Mouse (Mus musculus): ENCODE data around the gene Atrnl1. TPM values are rescaled to one million over a fixed set of nuclear protein-coding genes. Genes with fewer than 3 reads are reported as not detected.

Gene Atrnl1
- total RNA-seq, 1 experiment, result 6.7 TPM

DNA sequence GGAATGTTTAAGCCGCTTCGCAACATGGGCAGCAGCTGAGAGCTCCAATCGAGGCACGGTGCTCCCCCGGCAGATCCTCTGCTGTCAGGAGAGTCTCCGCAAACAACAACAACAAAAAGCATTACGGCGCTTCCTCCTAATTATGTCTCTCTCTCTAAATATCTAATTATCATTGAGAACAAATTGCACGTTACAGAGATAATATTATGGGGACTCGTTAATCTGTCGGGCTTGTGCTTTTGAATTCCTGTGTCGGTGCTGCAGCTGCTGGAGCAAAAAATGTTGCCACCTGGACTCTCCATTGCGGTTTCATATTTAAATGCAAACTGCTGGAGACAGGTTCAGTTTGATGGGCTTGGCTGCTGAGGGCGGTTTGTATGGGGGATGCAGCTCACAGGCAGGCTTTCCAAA is 466.1 kb downstream of the Atrnl1 start:
- DNase-seq (ENCODE audit: low read depth, low spot score), result no peak
- Histone ChIP-seq H3K4me3 (ENCODE audit: insufficient read depth in 1 of 2, low read depth in 1 of 2, low read length in 2 of 2, poor library complexity in 1 of 2, severe bottlenecking in 1 of 2) (no peak overlapping the region), H3K9me3 (ENCODE audit: control insufficient read depth, insufficient read depth, low read depth, low read length) (no peaks in the 10 kb centered on the region), H3K36me3 (ENCODE audit: control insufficient read depth, insufficient read depth, low read length, poor library complexity, severe bottlenecking) (no peaks in the 10 kb centered on the region), H3K4me1 (ENCODE audit: control insufficient read depth in 2 of 2, insufficient read depth in 2 of 2, low read length in 2 of 2, poor library complexity in 1 of 2) (no peaks in the 10 kb centered on the region), H3K27ac (ENCODE audit: insufficient read depth, low read depth, low read length, poor library complexity, severe bottlenecking) (no peak overlapping the region), H3K9ac (ENCODE audit: insufficient read depth, low read depth, low read length, poor library complexity, severe bottlenecking) (no peak overlapping the region)
- TF ChIP-seq ZNF384 (IDR thresholded peaks at IDR 0.05; ENCODE audit: low read depth, low read length), result no peak
- no peak for TF ChIP-seq ZC3H11A (IDR thresholded peaks at IDR 0.05; ENCODE audit: borderline replicate concordance, low read depth, low read length)
- TF ChIP-seq MAFK (IDR thresholded peaks at IDR 0.05; ENCODE audit: insufficient read depth, low read depth, low read length), result no peak
- no peak for TF ChIP-seq CHD2 (IDR thresholded peaks at IDR 0.05; ENCODE audit: low read depth, low read length)
- TF ChIP-seq HCFC1 (IDR thresholded peaks at IDR 0.05; ENCODE audit: borderline replicate concordance, insufficient read depth, low read length), result no peak
- in situ Hi-C loops (cut with MboI; ENCODE audit: low sequenced_read_pairs in 2 of 2, unreplicated experiment in 2 of 2), result no loop called here

DNA sequence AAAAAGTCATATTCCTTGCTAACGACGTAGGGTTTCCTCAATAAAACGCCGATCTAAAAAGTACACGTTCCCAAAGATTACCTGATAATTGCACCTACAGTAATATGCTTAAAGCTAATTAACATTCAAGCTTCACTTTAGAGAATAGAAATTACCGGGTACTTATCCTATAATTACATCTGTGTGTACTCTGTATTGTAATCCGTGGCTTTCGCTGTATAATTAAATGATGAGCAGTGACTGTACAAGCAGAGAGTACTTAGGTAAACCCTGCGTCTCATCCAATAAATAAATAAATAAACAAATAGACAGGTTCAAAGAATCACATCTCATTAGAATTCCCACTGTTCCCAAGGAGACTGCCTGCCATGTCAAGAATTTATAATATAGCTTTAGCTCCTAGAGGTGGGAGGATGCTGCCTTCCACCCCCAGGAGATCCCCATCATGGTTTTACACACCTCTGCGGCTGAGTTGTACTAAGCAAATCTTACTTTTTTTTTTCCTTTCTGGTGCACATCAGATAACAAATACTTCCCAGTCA is 466.8 kb downstream of the Atrnl1 start:
- in situ Hi-C loops (cut with MboI; ENCODE audit: low sequenced_read_pairs in 2 of 2, unreplicated experiment in 2 of 2), result no loop called here
- Histone ChIP-seq H3K4me1 (ENCODE audit: control insufficient read depth in 2 of 2, insufficient read depth in 2 of 2, low read length in 2 of 2, poor library complexity in 1 of 2) (no peaks in the 10 kb centered on the region; a peak in 1 of 4 replicates), H3K9me3 (ENCODE audit: control insufficient read depth, insufficient read depth, low read depth, low read length) (no peaks in the 10 kb centered on the region), H3K27ac (ENCODE audit: insufficient read depth, low read depth, low read length, poor library complexity, severe bottlenecking) (no peak overlapping the region), H3K36me3 (ENCODE audit: control insufficient read depth, insufficient read depth, low read length, poor library complexity, severe bottlenecking) (no peaks in the 10 kb centered on the region), H3K9ac (ENCODE audit: insufficient read depth, low read depth, low read length, poor library complexity, severe bottlenecking) (no peak overlapping the region), H3K4me3 (ENCODE audit: insufficient read depth in 1 of 2, low read depth in 1 of 2, low read length in 2 of 2, poor library complexity in 1 of 2, severe bottlenecking in 1 of 2) (no peak overlapping the region)
- TF ChIP-seq CHD2 (IDR thresholded peaks at IDR 0.05; ENCODE audit: low read depth, low read length), result no peak
- no peak for TF ChIP-seq MAFK (IDR thresholded peaks at IDR 0.05; ENCODE audit: insufficient read depth, low read depth, low read length)
- no peak for TF ChIP-seq ZC3H11A (IDR thresholded peaks at IDR 0.05; ENCODE audit: borderline replicate concordance, low read depth, low read length)
- TF ChIP-seq HCFC1 (IDR thresholded peaks at IDR 0.05; ENCODE audit: borderline replicate concordance, insufficient read depth, low read length), result no peak
- no peak for TF ChIP-seq ZNF384 (IDR thresholded peaks at IDR 0.05; ENCODE audit: low read depth, low read length)
- DNase-seq (ENCODE audit: low read depth, low spot score), result no peak

DNA sequence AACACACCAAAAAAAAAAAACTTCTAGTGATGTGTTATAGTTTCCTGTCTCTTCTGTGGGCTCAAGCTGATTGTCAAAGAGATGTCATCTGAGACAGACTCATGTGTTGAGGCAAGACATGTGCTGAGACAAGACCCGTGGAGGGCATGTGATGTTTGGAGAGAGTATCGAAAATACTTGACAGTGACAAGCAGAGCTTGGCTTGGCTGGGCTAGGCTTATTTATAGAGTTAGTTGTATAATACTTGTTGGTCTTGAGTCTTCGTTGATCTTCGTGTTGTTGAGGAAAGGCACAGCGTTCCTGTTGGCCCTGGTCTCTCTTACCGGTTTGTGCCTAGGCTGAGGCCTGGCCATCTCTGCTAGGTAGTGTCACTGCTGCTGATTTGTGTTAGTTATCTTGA is 469.3 kb downstream of the Atrnl1 start:
- Histone ChIP-seq H3K9ac (ENCODE audit: insufficient read depth, low read depth, low read length, poor library complexity, severe bottlenecking) (no peak overlapping the region), H3K36me3 (ENCODE audit: control insufficient read depth, insufficient read depth, low read length, poor library complexity, severe bottlenecking) (no peaks in the 10 kb centered on the region), H3K4me1 (ENCODE audit: control insufficient read depth in 2 of 2, insufficient read depth in 2 of 2, low read length in 2 of 2, poor library complexity in 1 of 2) (no peaks in the 10 kb centered on the region; a peak in 1 of 4 replicates), H3K4me3 (ENCODE audit: insufficient read depth in 1 of 2, low read depth in 1 of 2, low read length in 2 of 2, poor library complexity in 1 of 2, severe bottlenecking in 1 of 2) (no peak overlapping the region), H3K27ac (ENCODE audit: insufficient read depth, low read depth, low read length, poor library complexity, severe bottlenecking) (no peak overlapping the region), H3K9me3 (ENCODE audit: control insufficient read depth, insufficient read depth, low read depth, low read length) (no peaks in the 10 kb centered on the region)
- TF ChIP-seq MAFK (IDR thresholded peaks at IDR 0.05; ENCODE audit: insufficient read depth, low read depth, low read length) (no peak), CHD2 (IDR thresholded peaks at IDR 0.05; ENCODE audit: low read depth, low read length) (no peak), HCFC1 (IDR thresholded peaks at IDR 0.05; ENCODE audit: borderline replicate concordance, insufficient read depth, low read length) (no peak), ZNF384 (IDR thresholded peaks at IDR 0.05; ENCODE audit: low read depth, low read length) (no peak), ZC3H11A (IDR thresholded peaks at IDR 0.05; ENCODE audit: borderline replicate concordance, low read depth, low read length) (no peak)
- in situ Hi-C loops (cut with MboI; ENCODE audit: low sequenced_read_pairs in 2 of 2, unreplicated experiment in 2 of 2), result no loop called here
- no peak for DNase-seq (ENCODE audit: low read depth, low spot score)

DNA sequence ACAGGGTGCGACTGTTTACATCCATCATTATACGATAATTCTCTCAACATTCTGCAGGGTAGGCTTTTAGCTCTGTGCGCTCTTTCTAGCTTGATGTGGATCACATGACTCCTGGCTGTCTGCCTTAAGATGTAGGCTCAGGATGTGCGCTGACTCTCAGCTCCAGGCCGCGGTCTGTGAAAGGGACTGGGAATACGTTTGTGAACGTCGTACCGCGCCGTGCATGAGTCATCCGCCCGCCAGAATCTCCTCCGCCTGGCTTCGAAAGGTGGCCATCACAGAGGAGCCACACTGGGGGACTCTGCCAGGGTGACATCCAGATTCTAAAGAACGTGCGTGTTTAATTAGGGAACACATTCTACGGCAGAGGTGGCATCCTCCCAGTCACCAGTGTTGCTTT is 471.9 kb downstream of the Atrnl1 start:
- peak overlapping the region in 1 of 2 experiments; percentile 24; a peak in 1 of 4 replicates for H3K4me3 ChIP-seq (ENCODE audit: insufficient read depth in 1 of 2, low read depth in 1 of 2, low read length in 2 of 2, poor library complexity in 1 of 2, severe bottlenecking in 1 of 2)
- TF ChIP-seq ZNF384 (IDR thresholded peaks at IDR 0.05; ENCODE audit: low read depth, low read length) (no peak), HCFC1 (IDR thresholded peaks at IDR 0.05; ENCODE audit: borderline replicate concordance, insufficient read depth, low read length) (no peak), ZC3H11A (IDR thresholded peaks at IDR 0.05; ENCODE audit: borderline replicate concordance, low read depth, low read length) (no peak), CHD2 (IDR thresholded peaks at IDR 0.05; ENCODE audit: low read depth, low read length) (no peak), MAFK (IDR thresholded peaks at IDR 0.05; ENCODE audit: insufficient read depth, low read depth, low read length) (no peak)
- in situ Hi-C loops (cut with MboI; ENCODE audit: low sequenced_read_pairs in 2 of 2, unreplicated experiment in 2 of 2), result no loop called here
- DNase-seq (ENCODE audit: low read depth, low spot score), result no peak
- no peaks in the 10 kb centered on the region; a peak in 1 of 4 replicates for H3K4me1 ChIP-seq (ENCODE audit: control insufficient read depth in 2 of 2, insufficient read depth in 2 of 2, low read length in 2 of 2, poor library complexity in 1 of 2)
- H3K9me3 ChIP-seq (ENCODE audit: control insufficient read depth, insufficient read depth, low read depth, low read length), result no peaks in the 10 kb centered on the region
- H3K36me3 ChIP-seq (ENCODE audit: control insufficient read depth, insufficient read depth, low read length, poor library complexity, severe bottlenecking), result no peaks in the 10 kb centered on the region
- H3K9ac ChIP-seq (ENCODE audit: insufficient read depth, low read depth, low read length, poor library complexity, severe bottlenecking), result no peak overlapping the region
- H3K27ac ChIP-seq (ENCODE audit: insufficient read depth, low read depth, low read length, poor library complexity, severe bottlenecking), result no peak overlapping the region
